Mouse (Mus musculus) heart, postnatal 0 days (tissue): ENCODE results near the gene Tmem60. TPM values are rescaled to one million over a fixed set of nuclear protein-coding genes. Genes with fewer than 3 reads are reported as not detected.
A peak's percentile ranks its signal among the peaks of the same experiment; 100 is the strongest.

Experiments used
- ATAC-seq: fragments of 200-750 bp; cut with Nextera tagmentation; 2 replicates; pipeline ENCODE4 v1.8.0; 2017; ENCODE audit warnings: low read depth, moderate number of reproducible peaks, moderate library complexity; ENCODE audit not compliant: insufficient read depth
- DNase-seq: peaks from one replicate; pipeline ENCODE4 v3.0.0-alpha.2; 2016; ENCODE audit warnings: low spot score
- H3K27ac ChIP-seq: fragments of 300-500 bp; sonication (generic); 2 replicates; pipeline ENCODE4 v1.5.1; 2014; ENCODE audit warnings: low read depth, mild to moderate bottlenecking
- H3K27me3 ChIP-seq: fragments of 300-500 bp; sonication (generic); 2 replicates; pipeline ENCODE4 v1.6.1; 2014; ENCODE audit warnings: low read length, mixed read lengths; ENCODE audit not compliant: control insufficient read depth, insufficient read depth
- H3K36me3 ChIP-seq: fragments of 300-500 bp; sonication (generic); replicated peaks from 2 replicates; pipeline ENCODE4 v1.6.1; 2014; ENCODE audit warnings: low read length, mixed read lengths; ENCODE audit not compliant: control insufficient read depth, insufficient read depth
- H3K4me1 ChIP-seq: fragments of 300-500 bp; sonication (generic); 2 replicates; pipeline ENCODE4 v1.6.1; 2014; ENCODE audit warnings: antibody characterized with exemption; ENCODE audit not compliant: control insufficient read depth, insufficient read depth
- H3K4me2 ChIP-seq: fragments of 300-500 bp; sonication (generic); 2 replicates; pipeline ENCODE4 v1.6.1; 2014; ENCODE audit warnings: low read depth, mild to moderate bottlenecking, low read length, moderate library complexity
- H3K4me3 ChIP-seq: fragments of 300-500 bp; sonication (generic); 2 replicates; pipeline ENCODE4 v1.5.1; 2014; ENCODE audit warnings: low read depth, low read length
- H3K9ac ChIP-seq: fragments of 300-500 bp; sonication (generic); replicated peaks from 2 replicates; pipeline ENCODE4 v1.6.1; 2014; ENCODE audit warnings: low read depth, low read length, mixed read lengths
- H3K9me3 ChIP-seq: fragments of 300-500 bp; sonication (generic); replicated peaks from 2 replicates; pipeline ENCODE4 v1.6.1; 2016; ENCODE audit warnings: low read length; ENCODE audit not compliant: control insufficient read depth
- CTCF ChIP-seq: IDR thresholded peaks from 2 replicates; pipeline ENCODE4 v1.5.1; 2016; ENCODE audit warnings: antibody characterized with exemption, control low read depth, low read depth
- EP300 ChIP-seq: IDR thresholded peaks from 2 replicates; pipeline ENCODE4 v1.6.1; 2016; ENCODE audit warnings: antibody characterized with exemption, low read depth
- WGBS: fragments of 180-500 bp; shearing (Covaris S2); extraction: QIAGEN DNeasy Blood & Tissue Kit; methylation state at CpG from one replicate; pipeline ENCODE4 v1.1.7; 2014; 5-methylcytosine and 5-hydroxymethylcytosine counted together
- polyA plus RNA-seq: library from polyadenylated mRNA; unstranded; fragments of >200 nt; fragmentation: Nextera tagmentation; extraction: Ambion mirVana; gene quantifications from 2 replicates; pipeline ENCODE4 v1.2.1, GENCODE M21; 2015
- total RNA-seq: library from RNA; depleted of rRNA; stranded (reverse); fragments of >200 nt; gene quantifications from 2 replicates; pipeline ENCODE4 v1.2.3, GENCODE M21; 2014; ENCODE audit warnings: low replicate concordance

Tmem60 gene
- total and polyA plus RNA-seq, 2 experiments from 2014 or later, result 8.4 to 57.5 TPM

GRCm38 (mm10) chr5:20911741-20912140, 29.8 kb downstream of the Tmem60 start:
- no peak overlapping the region for H3K4me2 ChIP-seq
- no peaks in the 10 kb centered on the region for H3K4me1 ChIP-seq
- TF ChIP-seq EP300, result no peak
- TF ChIP-seq CTCF, result no peak
- H3K9me3 ChIP-seq, result no peaks in the 10 kb centered on the region
- WGBS, result 82% methylated on average over 2 of the region's 2 CpGs
- peaks cover 11% of the 10 kb centered on the region for H3K36me3 ChIP-seq
- no peaks in the 10 kb centered on the region for H3K27me3 ChIP-seq
- ATAC-seq (no peak), DNase-seq (no peak)
- H3K4me3 ChIP-seq, result no peak overlapping the region
- H3K27ac ChIP-seq, result no peak overlapping the region
- H3K9ac ChIP-seq, result no peak overlapping the region

DNA sequence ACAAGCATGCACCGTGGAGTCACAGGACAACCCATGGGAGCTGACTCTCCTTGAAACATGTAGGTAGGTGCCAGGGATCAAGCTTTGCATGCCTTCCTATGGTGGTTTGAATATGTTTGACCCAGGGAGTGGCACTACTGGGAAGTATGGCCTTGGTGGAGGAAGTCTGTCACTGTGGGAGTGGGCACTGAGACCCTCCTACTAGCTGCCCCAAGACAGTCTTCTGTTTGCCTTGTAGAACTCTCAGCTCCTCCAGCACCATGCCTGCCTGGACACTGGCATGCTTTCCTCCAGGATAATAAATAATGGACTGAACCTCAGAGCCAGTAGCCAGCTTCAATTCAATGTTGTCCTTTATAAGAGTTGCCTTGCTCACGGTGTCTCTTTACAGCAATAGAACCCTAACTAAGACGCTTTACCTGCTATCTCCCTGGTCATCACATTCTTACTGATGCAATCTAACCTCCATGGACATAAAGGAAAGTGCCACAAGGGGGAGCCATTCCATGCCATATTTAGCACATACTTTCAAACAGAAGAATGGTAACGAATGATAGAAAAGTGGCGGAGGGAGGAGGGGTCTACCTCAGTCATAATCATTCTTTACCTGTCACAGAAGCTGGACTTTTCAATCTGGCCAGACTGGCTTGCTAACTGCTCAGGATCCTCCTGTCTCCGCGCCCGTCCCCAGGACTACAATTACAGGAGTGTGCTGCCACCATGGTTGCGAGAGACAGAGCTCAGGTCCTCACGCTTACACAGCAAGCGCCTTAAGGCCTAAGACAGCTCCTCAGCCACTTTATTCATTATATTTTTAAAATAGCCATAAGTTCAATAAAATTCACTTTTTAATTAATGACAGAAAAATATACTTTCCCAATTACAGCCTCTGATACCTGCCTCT, 31.6 kb downstream of the Tmem60 start:
- H3K4me3 ChIP-seq, result no peak overlapping the region
- peak; percentile 29 for DNase-seq
- no peak overlapping the region for H3K4me2 ChIP-seq
- H3K36me3 ChIP-seq, result no peaks in the 10 kb centered on the region
- H3K27ac ChIP-seq, result no peak overlapping the region
- no peaks in the 10 kb centered on the region for H3K27me3 ChIP-seq
- no peaks in the 10 kb centered on the region for H3K9me3 ChIP-seq
- no peak overlapping the region for H3K9ac ChIP-seq
- peak; percentile 20 for ATAC-seq
- WGBS, result 65% methylated on average over 11 of the region's 11 CpGs
- TF ChIP-seq CTCF, result peak; percentile 74
- no peak for TF ChIP-seq EP300
- H3K4me1 ChIP-seq, result no peaks in the 10 kb centered on the region

GRCm38 (mm10) chr5:20918967-20919366, 37.0 kb downstream of the Tmem60 start:
- TF ChIP-seq EP300, result no peak
- no peak for TF ChIP-seq CTCF
- Histone ChIP-seq H3K27me3 (no peaks in the 10 kb centered on the region), H3K4me1 (no peaks in the 10 kb centered on the region), H3K9me3 (no peaks in the 10 kb centered on the region), H3K36me3 (no peaks in the 10 kb centered on the region; the same call in 1 of the 2 replicates), H3K9ac (no peak overlapping the region), H3K27ac (no peak overlapping the region), H3K4me2 (no peak overlapping the region), H3K4me3 (no peak overlapping the region)
- ATAC-seq (no peak), DNase-seq (no peak)
- 94% methylated on average over 4 of the region's 4 CpGs for WGBS

GRCm38 (mm10) chr5:20919566-20919965, 37.6 kb downstream of the Tmem60 start:
- Histone ChIP-seq H3K4me2 (no peak overlapping the region), H3K9ac (no peak overlapping the region), H3K4me3 (no peak overlapping the region), H3K27me3 (no peaks in the 10 kb centered on the region), H3K9me3 (no peaks in the 10 kb centered on the region), H3K4me1 (no peaks in the 10 kb centered on the region), H3K36me3 (no peaks in the 10 kb centered on the region; the same call in 1 of the 2 replicates), H3K27ac (no peak overlapping the region)
- 81% methylated on average over 9 of the region's 9 CpGs for WGBS
- DNase-seq (no peak), ATAC-seq (no peak)
- TF ChIP-seq CTCF, result no peak
- no peak for TF ChIP-seq EP300

DNA sequence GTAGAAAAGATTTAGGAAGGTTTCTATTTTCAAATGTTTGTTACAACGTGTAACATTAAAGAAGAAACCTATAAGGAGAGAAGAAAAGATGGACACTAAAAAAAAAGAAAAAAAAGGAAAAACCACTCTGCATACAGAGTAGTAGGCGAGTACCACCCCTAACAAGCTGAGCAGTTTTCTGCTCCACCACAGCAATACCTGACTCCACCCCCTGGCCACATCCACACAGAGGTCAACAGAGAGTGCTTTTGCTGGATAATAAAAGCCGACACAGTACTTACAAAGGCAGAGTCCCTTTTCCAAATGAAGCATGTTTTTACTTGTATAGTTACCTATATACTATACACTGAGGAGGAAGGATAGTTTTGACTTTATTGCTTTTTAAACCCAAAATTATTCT, 42.6 kb downstream of the Tmem60 start:
- Histone ChIP-seq H3K27me3 (no peaks in the 10 kb centered on the region), H3K4me3 (no peak overlapping the region), H3K9ac (no peak overlapping the region), H3K4me1 (0 out of 2 replicates have a peak, but pooled peaks cover 7% of the 10 kb centered on the region), H3K4me2 (no peak overlapping the region), H3K9me3 (no peaks in the 10 kb centered on the region), H3K27ac (0 out of 2 replicates have a peak overlapping the region, but pooled peaks have one; percentile 15), H3K36me3 (no peaks in the 10 kb centered on the region; the same call in 1 of the 2 replicates)
- DNase-seq (no peak), ATAC-seq (no peak)
- WGBS, result 60% methylated on average over 3 of the region's 3 CpGs
- TF ChIP-seq CTCF, result no peak
- no peak for TF ChIP-seq EP300
